Mouse (Mus musculus): ENCODE results near the gene Stx4a.
"Not testable (repeated sequence)": the region's sequence is repeated elsewhere in the genome, so short reads cannot be mapped to it uniquely, and the experiment has no call there.

Stx4a gene

GRCm38 (mm10) chr7:127867641-127868040 is 43.5 kb downstream of the Stx4a start:
- ATAC-seq (ENCODE audit: low TSS enrichment) = no peak

- ATAC-seq (ENCODE audit: low TSS enrichment) = peak; percentile 75; the same call in 1 of the 2 replicates
These were observed 45.2 kb downstream of the Stx4a start for GRCm38 (mm10) chr7:127869149-127869810.

- no peak for ATAC-seq (ENCODE audit: low TSS enrichment)
These were observed 46.2 kb downstream of the Stx4a start for GRCm38 (mm10) chr7:127870136-127870821.

- peak; percentile 39 for ATAC-seq (ENCODE audit: low TSS enrichment)
These were observed 50.9 kb downstream of the Stx4a start for GRCm38 (mm10) chr7:127874812-127875626.

GRCm38 (mm10) chr7:127875627-127876001 is 51.5 kb downstream of the Stx4a start:
- ATAC-seq (ENCODE audit: low TSS enrichment) = peak; percentile 81

GRCm38 (mm10) chr7:127876041-127876466 is 52.0 kb downstream of the Stx4a start, which contains the start of gene Zfp646:
Gene Zfp646 (plus strand): TSS chr7:127876221.
- ATAC-seq (ENCODE audit: low TSS enrichment) = peak; percentile 72

- ATAC-seq (ENCODE audit: low TSS enrichment) = peak; percentile 58
These were observed 52.6 kb downstream of the Stx4a start, which contains the start of gene Zfp668 for GRCm38 (mm10) chr7:127876467-127877348. Gene Zfp668 (minus strand): TSS chr7:127876828.

- ATAC-seq (ENCODE audit: low TSS enrichment) = no peak
These were observed 55.2 kb downstream of the Stx4a start for GRCm38 (mm10) chr7:127879301-127879700.

- no peak for ATAC-seq (ENCODE audit: low TSS enrichment)
These were observed 56.3 kb downstream of the Stx4a start for GRCm38 (mm10) chr7:127880431-127880830.

- no peak for ATAC-seq (ENCODE audit: low TSS enrichment)
These were observed 61.9 kb downstream of the Stx4a start for GRCm38 (mm10) chr7:127885951-127886350.

GRCm38 (mm10) chr7:127886551-127886950 is 62.5 kb downstream of the Stx4a start:
- no peak for ATAC-seq (ENCODE audit: low TSS enrichment)

- no peak for ATAC-seq (ENCODE audit: low TSS enrichment)
These were observed 63.1 kb downstream of the Stx4a start for GRCm38 (mm10) chr7:127887191-127887590.

GRCm38 (mm10) chr7:127887781-127888180 is 63.7 kb downstream of the Stx4a start:
- no peak for ATAC-seq (ENCODE audit: low TSS enrichment)

GRCm38 (mm10) chr7:127888821-127889220 is 64.7 kb downstream of the Stx4a start:
- no peak for ATAC-seq (ENCODE audit: low TSS enrichment)

GRCm38 (mm10) chr7:127890798-127891197 is 66.7 kb downstream of the Stx4a start, which contains the start of gene Prss53:
Gene Prss53 (minus strand): TSS chr7:127890970.
- no peak for ATAC-seq (ENCODE audit: low TSS enrichment)

- no peak for ATAC-seq (ENCODE audit: low TSS enrichment)
These were observed 70.4 kb downstream of the Stx4a start for GRCm38 (mm10) chr7:127894480-127894879.

- ATAC-seq (ENCODE audit: low TSS enrichment) = peak; percentile 97
These were observed 71.3 kb downstream of the Stx4a start, which contains the start of the genes Gm21974 and Vkorc1 for GRCm38 (mm10) chr7:127895442-127895841. Gene Gm21974 (minus strand): TSS chr7:127895454. Gene Vkorc1 (minus strand): TSS chr7:127895617.

- not testable (repeated sequence) for ATAC-seq (ENCODE audit: low TSS enrichment)
These were observed 71.8 kb downstream of the Stx4a start for GRCm38 (mm10) chr7:127895891-127896290.

GRCm38 (mm10) chr7:127896384-127896783 is 72.3 kb downstream of the Stx4a start:
- no peak for ATAC-seq (ENCODE audit: low TSS enrichment)

GRCm38 (mm10) chr7:127897542-127897941 is 73.4 kb downstream of the Stx4a start:
- ATAC-seq (ENCODE audit: low TSS enrichment) = no peak
